Mouse (Mus musculus) left cerebral cortex, postnatal 4 days (tissue): Measurements from ENCODE around the gene Tgfbr2. TPM values are rescaled to one million over a fixed set of nuclear protein-coding genes. Genes with fewer than 3 reads are reported as not detected.

ENCODE experiments used
- DNase-seq: peaks from one replicate; pipeline ENCODE4 v3.0.0-alpha.2; 2022
- intact Hi-C: fragments of 180-260 bp; cut with DNase I; formaldehyde crosslinking; loops from one replicate; pipeline ENCODE4 v1.15.1; 2025
- total RNA-seq, 2 experiments: library from RNA; stranded (reverse); gene quantifications; 2 replicates each; pipeline ENCODE4 v1.2.3; 2021

Tgfbr2 gene
- total RNA-seq, 2 experiments from 2014 or later: 11.5 to 12.0 TPM

DNA sequence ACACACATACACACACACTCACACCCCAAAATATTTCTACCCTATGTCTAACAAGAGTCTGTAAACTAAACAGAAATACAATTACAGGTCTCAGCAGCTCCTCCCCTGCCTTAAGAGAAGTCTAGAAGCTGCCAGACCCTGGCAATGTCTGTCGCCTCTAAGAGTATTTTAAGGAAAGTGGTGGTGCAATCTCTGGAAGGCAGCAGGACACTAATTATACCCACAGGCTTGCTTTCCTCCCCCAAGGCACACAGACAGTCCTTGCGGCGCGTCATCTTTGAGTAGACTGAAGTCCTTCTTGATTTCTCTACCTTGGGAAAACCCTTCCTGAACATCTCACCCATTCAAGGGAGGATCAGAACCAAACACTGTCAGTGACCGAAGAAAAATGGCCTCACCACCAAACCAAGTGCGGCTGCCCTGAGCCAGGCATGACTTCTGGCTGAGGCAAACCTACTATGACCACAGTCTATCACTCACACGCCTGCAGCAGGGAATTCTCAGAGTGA lies 12.2 kb downstream of the Tgfbr2 start:
- no peak for DNase-seq
- intact Hi-C loops: no loop called here

DNA sequence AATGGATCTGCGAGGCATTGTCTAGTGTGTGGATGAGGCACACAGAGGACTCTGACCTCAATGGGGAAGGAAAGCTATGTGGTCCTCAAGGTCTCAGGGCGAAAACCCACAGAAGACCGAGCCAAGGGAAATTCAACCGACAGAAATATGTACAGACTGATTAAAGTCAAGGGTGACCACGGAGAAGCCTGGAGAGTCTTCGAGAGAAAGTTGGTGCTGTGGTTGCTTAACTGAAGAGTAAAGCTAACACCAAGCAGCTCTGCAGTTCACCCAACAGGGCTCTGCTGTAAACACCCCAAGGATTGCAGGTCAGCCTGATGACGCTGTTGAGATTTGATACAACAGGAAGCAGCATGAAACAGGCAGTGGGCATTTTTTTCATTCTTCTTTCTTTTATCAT lies 14.3 kb downstream of the Tgfbr2 start:
- intact Hi-C loops: no loop called here
- no peak for DNase-seq

DNA sequence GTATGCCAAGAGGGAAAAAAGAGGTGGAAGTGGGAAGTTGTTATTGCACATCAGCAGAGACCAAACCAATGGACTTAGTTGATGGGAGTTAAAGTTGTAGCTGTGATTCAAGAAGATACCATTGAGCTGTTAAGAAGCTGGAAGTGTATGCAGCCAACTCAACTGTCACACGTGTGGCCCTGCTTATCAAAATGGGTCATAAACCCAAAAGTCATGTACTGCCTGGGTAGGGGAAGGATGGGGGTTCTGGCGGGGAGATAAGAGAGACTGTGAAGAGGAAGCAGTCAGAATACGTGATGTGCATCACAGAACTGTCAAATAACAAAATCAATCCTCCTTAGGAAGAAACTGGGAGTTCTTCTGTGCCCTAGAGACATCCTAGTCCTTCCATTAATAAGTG lies 15.1 kb downstream of the Tgfbr2 start:
- no peak for DNase-seq
- intact Hi-C loops: no loop called here

DNA sequence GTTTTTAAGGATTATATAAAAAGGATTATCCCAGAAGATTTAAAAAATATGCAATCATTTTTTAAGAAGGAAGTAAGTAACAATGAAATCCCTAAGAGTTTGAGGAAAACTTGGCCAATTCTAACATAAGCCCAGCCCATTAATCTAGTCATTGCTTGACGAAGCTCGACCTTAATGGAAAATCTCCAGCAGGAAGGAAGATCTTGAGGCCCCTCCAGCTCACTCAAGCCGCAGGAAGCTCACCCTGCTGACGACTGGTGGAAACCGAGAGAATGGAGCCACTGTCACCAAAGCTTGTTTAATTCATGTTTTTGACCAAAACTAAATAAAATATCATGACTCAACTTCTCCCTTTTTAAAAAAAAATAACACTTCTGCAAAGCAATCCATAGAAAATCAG lies 18.7 kb downstream of the Tgfbr2 start:
- intact Hi-C loops: no loop called here
- DNase-seq: no peak

DNA sequence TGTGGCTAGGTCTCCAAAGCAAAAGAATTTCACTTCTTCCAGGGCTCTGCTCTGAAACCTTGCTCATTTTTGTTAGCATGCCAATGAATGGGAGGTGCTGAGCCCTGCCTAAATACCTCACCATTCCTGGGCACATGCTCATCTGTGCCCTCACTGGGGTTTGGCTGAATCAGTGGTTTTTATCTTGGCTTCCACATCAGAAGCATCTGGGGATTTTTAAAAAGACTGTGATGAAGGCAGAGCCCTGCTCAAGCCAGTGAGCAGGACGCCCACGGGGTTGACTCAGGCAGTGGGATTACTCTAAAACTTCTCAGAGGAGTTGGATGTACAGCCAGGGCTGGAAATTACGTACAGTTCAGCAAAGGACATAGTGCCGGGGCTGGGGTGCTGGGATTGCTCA lies 22.3 kb downstream of the Tgfbr2 start:
- DNase-seq: no peak
- intact Hi-C loops: no loop called here

DNA sequence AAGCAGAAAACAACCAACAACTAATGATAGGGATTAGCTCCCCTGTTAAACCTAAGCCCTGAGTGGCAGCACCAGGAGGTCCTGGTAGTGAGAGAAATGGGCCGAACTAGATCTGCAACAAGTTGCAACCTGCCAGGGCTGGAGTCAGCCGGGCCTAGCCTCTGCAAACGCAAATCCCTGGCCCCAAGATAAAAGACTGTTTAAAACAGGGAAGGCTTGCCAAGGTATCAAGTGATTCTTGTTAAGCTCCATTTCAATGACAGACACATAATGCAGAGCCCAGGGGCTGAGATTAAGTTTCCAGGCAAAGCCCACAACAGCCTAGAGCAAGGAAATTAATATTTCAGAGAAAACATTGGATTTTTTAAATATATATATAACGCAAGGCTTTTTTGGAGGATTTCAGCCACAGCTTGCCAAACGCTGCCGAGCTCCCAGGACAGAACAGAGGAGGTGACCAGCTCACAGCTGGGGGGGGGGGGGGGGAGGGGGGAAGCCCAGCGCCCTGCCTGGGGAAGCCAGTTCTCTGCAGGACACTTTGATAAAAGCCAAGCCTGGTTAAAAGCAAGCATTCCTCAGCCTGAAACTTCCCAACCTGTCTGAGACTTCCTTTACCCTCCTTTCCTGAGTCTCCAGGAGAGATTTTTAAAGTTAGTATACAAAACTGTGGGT lies 24.3 kb downstream of the Tgfbr2 start:
- DNase-seq: no peak
- intact Hi-C loops: no loop called here

DNA sequence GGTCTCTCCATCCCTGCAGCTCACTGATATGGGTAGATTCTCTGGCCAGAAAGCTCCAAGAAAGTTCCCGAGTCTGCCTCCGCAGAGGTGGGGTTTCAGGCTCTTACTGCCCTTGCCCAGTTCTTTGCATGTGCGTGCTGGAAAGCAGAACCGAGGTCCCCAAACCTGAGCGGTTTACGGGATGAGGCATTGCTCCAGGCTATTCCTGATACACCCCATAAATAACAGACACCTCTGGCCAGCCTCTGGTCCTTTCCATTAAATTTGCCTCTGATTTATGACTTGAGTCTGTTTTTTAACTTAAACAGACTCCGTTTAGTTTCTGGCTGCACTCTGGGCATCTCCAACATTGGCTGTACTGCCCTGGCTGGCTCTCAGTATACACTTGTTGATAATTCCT lies 26.4 kb downstream of the Tgfbr2 start:
- intact Hi-C loops: no loop called here
- no peak for DNase-seq

DNA sequence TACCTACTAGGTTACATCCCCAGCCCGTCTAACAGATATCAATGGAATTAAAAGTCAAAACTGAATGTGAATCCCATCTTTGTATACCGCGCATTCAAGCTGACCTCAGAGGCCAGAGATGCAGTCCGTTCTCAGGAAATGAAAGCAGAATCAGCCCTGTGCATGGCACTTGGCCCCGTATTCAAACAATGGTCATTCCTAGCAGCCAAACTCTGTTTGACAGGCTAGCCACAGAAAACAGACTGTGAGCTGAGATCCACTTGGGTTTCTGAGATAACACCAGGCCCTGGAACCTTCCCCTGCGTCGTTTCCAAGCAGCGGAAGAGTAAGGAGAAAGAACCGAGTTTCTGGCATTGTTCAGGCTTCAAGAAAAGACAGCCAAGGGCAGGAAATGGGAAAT lies 28.9 kb downstream of the Tgfbr2 start:
- intact Hi-C loops: no loop called here
- no peak for DNase-seq

DNA sequence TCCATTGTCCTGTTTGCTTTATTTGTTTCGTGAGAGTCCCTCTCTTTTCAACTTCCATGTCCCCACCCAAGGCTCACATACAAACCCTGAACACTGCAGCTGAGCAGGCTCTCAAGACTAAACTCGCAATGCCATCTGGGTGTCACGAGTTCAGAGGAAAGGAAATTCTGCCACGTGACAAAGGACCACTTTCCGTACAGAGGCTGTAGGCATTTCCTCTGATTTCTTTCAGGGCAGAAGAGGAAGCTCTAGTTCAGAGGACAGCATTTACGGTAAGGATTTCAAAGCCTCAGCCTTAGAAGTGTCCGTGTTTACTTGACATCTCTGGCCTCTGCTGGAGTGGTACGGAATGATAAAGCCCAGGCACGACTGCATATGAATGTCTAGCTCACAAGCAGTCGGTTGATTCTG lies 29.9 kb downstream of the Tgfbr2 start:
- no peak for DNase-seq
- intact Hi-C loops: no loop called here

DNA sequence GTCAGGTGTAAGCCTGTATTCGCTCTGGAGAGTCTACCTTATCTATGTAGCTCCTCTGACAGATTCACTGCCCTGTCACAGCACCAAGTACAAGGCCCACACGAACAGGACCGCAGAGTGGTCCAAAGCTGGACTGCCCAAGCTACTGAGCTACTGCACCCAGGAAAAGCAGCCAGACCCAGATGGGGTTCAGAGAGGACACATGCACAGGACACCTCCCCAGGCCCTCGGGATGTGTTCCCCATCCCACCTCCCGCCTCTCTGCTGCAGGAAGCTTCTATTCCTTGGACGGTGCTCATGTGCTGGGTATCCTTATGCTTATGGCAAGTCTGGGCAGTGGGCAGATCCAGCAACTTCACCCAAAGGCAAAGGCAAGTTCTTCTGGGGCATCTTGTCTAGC lies 34.7 kb downstream of the Tgfbr2 start:
- intact Hi-C loops: no loop called here
- no peak for DNase-seq

DNA sequence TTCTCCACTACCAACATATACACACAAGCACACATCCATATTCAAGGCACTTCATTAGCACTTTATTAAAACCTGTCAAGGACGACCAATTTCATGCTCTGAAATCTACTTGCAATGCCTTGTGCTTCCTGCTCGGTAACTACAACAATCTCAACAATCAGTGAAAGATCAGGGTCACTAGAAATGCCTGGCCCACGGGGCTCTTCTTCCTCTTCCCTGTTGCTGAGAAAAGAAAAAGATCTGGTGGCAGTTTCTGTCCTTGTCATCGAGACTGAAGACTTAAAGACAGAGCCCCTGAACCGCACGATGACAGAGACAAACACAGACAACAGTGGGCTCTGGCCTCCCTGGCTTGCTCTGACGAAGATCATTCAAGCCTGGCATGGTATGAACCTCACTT lies 35.6 kb downstream of the Tgfbr2 start:
- intact Hi-C loops: no loop called here
- DNase-seq: no peak

DNA sequence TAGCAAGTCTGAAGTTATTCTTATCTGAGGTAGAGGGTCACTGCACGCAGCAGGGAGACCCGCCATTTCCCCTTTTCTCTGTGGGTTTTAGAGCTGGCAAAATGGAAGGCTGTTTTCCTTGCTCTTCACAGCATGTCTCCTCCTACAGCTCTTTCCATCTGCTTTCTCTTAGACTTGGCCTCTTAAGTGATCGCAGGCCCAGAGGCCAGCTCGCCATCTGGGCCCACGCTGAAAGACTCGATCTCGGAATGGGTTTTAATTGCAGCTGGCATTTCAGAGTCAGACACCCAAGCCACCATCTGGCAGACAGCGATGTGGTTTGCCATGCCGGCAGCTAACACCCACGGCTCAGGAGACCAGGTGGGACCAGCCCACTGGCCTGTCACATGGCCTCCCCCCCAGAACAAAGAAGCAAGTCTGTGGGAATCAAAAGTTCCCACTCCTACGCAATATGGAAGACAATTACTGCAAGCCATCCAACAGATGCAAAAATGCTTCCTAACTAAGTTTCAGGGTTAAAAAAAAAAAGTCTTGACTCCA lies 36.5 kb downstream of the Tgfbr2 start:
- peak; percentile 84 for DNase-seq
- intact Hi-C loops: no loop called here

DNA sequence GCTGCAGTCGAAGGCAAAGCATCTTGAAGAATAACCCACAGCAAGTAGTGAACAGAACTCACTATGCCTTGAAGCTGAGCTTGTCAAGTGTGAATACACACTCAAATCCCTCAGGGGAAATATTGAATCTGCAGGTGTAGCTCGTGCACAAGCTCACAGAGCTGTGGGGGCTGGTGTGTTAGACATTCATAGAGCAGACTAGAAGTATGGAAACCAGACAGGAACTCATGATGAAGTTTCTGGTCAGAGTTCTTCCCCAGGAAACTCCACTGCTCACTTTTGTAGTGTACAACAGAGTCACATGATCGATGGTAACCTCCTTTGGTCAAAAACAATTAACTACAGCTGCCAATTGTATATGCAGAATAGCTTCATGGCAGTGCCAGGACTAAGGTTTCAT lies 37.5 kb downstream of the Tgfbr2 start:
- intact Hi-C loops: no loop called here
- no peak for DNase-seq

DNA sequence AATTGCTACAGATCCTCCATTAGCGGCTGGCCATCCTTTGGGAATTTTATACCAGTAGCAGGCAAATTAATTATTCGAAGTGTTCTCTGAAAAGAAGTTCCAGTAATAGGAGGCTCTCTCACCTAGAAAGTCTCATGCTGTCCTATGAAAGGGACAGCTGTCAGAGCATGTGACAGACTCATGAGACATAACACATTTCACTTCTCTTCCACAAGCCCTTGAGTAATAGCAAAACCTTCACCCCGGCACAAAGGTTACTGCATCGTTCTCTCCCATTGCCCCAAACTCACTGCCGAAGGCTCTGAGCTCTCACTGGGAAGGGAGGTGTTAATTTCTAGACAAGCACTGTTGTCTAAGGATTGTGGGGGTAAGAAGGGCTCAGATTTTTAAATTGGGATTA lies 38.3 kb downstream of the Tgfbr2 start:
- no peak for DNase-seq
- intact Hi-C loops: no loop called here

DNA sequence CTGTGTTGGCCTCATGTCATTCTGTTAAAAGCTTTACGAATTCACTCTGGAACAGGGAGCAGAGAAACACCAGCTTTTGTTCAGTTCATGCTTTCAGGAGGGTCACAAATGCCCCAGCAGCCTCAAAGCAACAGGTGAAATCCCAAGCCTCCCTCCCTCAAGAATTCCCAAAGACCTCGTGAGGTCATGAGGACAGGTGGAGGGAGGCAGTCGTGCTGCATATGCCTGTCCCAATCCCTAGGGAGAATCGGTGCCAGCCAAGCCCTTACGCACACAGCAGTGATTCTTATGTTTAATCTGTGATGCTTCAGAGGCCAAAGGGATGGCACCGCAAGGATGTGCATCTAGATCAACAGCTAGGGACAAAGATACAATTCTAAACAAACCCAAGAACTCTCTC lies 39.0 kb downstream of the Tgfbr2 start:
- intact Hi-C loops: no loop called here
- peak; percentile 18 for DNase-seq

DNA sequence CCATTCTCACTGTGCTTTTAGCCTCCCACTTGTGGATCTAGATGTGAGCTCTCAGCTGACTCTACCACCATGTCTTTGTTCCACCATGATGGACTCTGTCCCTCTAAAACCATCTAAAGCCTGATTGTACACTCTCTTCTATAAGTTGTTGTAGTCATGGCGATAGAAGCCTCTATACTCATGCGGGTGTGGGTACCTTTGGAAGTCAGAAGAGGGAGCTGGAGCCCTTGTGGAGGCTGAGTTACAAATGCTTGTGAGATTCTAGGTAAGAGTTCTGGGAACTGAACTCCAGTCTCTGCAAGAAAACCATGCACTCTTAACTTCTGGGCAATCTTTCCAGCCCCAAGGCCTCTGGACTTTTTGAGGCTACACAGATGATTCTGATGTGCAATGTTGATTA lies 40.7 kb downstream of the Tgfbr2 start:
- intact Hi-C loops: no loop called here
- no peak for DNase-seq

DNA sequence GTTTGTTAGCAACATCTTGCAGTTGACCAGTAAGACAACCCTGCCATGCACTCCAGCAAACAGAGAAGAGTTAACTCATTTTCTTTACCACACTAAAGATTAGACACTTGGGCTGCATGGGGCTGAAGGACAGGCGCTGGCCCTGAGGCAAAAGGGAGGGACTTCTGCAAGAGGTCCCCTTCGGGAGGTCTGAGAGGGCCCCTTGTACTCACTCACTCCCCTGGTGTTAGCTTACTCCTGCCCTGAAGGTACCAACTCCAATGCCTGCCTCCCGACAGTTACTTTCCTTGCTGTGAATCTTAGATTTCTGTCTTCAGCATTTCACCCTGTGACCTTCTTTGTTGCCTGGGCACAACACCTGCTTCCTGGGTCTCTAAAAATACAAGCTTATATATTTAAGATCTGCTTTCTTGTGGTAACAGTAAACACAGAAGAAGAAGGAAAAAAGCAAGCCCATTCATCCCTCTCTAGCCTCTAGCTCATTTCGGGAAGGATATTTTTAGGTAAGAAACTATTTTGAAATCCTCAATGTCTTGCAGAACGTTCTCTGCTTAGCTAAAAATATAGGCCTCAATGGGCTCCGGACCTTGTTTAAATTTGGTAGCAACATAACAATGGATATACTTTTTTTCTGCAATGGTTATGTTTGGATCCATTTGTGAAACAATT lies 41.7 kb downstream of the Tgfbr2 start:
- no peak for DNase-seq
- intact Hi-C loops: no loop called here

DNA sequence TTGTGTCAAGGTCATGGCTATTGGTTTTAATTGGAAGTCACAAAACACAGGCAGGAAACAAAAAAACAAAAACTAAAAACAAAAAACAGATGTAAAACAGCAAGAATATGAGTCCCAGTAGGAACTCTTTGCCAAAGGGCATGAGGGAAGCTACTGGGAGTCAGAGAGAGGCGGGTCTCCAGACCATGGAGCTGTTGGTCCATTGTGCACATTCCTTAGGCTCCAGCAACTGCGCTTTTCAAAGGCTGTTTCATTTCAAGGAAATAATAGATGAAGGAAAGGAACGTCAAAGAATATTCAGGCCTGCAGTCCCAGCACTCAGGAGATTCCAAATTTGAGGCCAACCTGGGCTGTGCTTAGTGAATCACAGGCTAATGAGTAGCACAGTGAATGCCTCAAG lies 46.3 kb downstream of the Tgfbr2 start:
- intact Hi-C loops: no loop called here
- DNase-seq: no peak

DNA sequence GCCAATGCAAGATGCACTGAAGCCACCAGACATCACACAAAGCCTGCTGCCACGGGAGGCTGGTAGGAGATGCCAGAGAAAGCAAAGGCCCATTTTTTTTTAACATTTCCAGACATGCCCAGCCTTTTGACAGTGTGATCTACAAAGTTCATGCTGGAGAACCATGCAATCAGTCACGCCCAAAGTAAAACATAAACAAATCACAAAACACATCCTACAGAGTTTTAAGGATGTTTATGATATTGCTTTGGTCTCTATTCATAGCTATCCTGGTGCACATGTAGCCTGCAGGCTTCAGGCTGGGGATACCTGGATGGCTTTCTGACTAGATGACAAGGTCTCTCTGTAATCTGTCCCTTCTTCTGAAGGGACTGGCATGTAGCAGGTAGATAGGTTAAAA lies 46.8 kb downstream of the Tgfbr2 start:
- no peak for DNase-seq
- intact Hi-C loops: no loop called here

DNA sequence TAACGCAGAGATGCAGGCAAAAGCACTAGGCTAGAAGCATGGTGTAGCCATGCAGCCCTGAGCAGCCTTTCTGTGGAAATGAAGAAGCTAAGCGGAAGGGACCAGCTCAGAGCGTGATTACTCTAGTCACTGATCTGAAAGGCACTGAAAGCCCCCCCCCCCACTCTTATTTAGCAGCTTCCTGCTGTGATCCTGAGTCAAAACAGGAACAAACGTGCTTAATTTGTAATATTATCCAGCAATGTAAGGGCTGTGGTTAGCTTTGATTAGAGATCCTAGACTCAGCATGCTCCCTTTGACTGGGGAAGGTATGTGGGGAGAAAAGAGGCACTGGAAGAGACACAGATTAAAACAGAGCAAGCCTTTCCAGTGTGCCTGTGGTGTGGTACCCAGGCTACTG lies 48.7 kb downstream of the Tgfbr2 start:
- no peak for DNase-seq
- intact Hi-C loops: no loop called here

DNA sequence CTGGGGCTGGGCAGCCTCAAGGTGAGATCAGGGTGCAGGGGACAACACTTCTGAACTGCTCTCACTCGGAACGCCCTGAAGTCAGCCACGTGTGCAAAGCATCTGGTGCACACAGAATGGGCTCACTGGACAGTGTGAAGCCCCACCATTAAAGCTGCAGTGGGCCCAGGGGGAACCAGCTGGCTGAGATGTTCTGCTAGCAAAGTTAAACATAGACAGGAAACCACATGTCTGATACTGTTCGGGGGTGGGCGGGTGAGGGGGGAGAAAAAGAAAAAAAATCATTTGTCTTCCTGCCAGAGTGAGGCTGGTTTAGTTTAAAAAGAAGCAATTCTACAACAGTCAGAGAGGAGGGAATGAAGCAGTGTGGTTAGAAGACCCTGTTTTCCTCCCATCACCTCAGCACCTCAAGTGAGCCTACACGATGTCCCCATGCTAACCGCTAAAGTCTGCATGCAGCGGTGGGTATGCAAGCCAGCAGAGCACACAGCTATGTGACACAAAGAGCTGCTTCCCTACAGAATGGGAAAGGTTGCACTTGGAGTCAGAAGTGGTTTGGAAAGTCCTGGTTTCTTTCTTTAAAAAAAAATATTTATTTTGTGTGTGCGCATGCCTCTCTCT lies 52.1 kb downstream of the Tgfbr2 start:
- intact Hi-C loops: no loop called here
- DNase-seq: no peak

DNA sequence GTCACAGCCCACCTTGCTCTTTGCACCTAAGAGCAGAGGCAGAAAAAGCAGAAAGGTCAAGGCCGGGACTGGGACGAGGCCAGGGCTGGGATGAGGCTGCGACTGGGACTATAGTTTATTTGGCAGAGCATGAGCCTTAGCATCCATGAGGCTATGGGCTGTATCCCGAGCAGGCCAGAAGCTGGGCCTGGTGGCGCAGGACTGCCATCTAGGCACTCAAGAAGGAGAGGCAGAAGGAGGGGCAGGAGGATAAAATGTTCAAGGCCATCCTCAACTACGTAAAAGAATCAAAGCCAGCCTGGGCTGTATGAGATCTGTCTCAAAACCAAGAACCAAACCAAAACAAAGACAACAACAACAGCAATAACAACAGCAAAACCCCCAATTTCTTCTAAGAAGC lies 52.6 kb downstream of the Tgfbr2 start:
- intact Hi-C loops: no loop called here
- DNase-seq: no peak
